Mouse (Mus musculus): ENCODE results near the gene Arsg. TPM values are rescaled to one million over a fixed set of nuclear protein-coding genes. Genes with fewer than 3 reads are reported as not detected.

Gene Arsg
- polyA plus RNA-seq, 1 experiment from 2014 or later, result 3.3 TPM

GRCm38 (mm10) chr11:109543466-109543865 is 70.3 kb downstream of the Arsg start:
- H3K9me3 ChIP-seq, result no peaks in the 10 kb centered on the region
- no peak overlapping the region for H3K27ac ChIP-seq
- H3K4me3 ChIP-seq (replicated peaks), result no peak overlapping the region
- no peak for ATAC-seq
- no peak overlapping the region for H3K9ac ChIP-seq
- no peaks in the 10 kb centered on the region for H3K36me3 ChIP-seq
- H3K27me3 ChIP-seq (replicated peaks), result no peaks in the 10 kb centered on the region
- 79% methylated on average over 9 of the region's 9 CpGs for WGBS
- no peak overlapping the region for H3K4me2 ChIP-seq (replicated peaks)
- peaks cover 5% of the 10 kb centered on the region; the same call in 1 of the 2 replicates for H3K4me1 ChIP-seq (replicated peaks)

- Histone ChIP-seq H3K27ac (no peak overlapping the region), H3K4me3 (replicated peaks) (no peak overlapping the region), H3K4me2 (replicated peaks) (no peak overlapping the region), H3K4me1 (replicated peaks) (peaks cover 5% of the 10 kb centered on the region; the same call in 1 of the 2 replicates), H3K36me3 (no peaks in the 10 kb centered on the region), H3K9me3 (no peaks in the 10 kb centered on the region), H3K27me3 (replicated peaks) (no peaks in the 10 kb centered on the region), H3K9ac (no peak overlapping the region)
- 67% methylated on average over 7 of the region's 7 CpGs for WGBS
- no peak for ATAC-seq
Measured at GRCm38 (mm10) chr11:109544432-109544831, 71.3 kb downstream of the Arsg start.

- H3K9ac ChIP-seq, result no peak overlapping the region
- ATAC-seq, result peak; percentile 68
- 44% methylated on average over 7 of the region's 7 CpGs for WGBS
- H3K27me3 ChIP-seq (replicated peaks), result no peaks in the 10 kb centered on the region
- no peaks in the 10 kb centered on the region for H3K9me3 ChIP-seq
- H3K27ac ChIP-seq, result no peak overlapping the region
- H3K36me3 ChIP-seq, result no peaks in the 10 kb centered on the region
- H3K4me1 ChIP-seq (replicated peaks), result peaks cover 5% of the 10 kb centered on the region; the same call in 1 of the 2 replicates
- no peak overlapping the region for H3K4me3 ChIP-seq (replicated peaks)
- H3K4me2 ChIP-seq (replicated peaks), result no peak overlapping the region; the same call in 1 of the 2 replicates
Measured at GRCm38 (mm10) chr11:109545265-109545664, 72.1 kb downstream of the Arsg start.

- 33% methylated on average over 12 of the region's 12 CpGs for WGBS
- Histone ChIP-seq H3K9ac (no peak overlapping the region), H3K27me3 (replicated peaks) (no peaks in the 10 kb centered on the region), H3K4me2 (replicated peaks) (no peak overlapping the region; the same call in 1 of the 2 replicates), H3K4me3 (replicated peaks) (no peak overlapping the region), H3K9me3 (no peaks in the 10 kb centered on the region), H3K4me1 (replicated peaks) (peaks cover 5% of the 10 kb centered on the region; the same call in 1 of the 2 replicates), H3K36me3 (no peaks in the 10 kb centered on the region), H3K27ac (no peak overlapping the region)
- ATAC-seq, result peak; percentile 36; the same call in 1 of the 2 replicates
Measured at GRCm38 (mm10) chr11:109545700-109546143, 72.5 kb downstream of the Arsg start.

GRCm38 (mm10) chr11:109546305-109547001 is 73.3 kb downstream of the Arsg start:
- no peak overlapping the region for H3K4me2 ChIP-seq (replicated peaks)
- no peak overlapping the region for H3K9ac ChIP-seq
- H3K4me3 ChIP-seq (replicated peaks), result no peak overlapping the region
- 50% methylated on average over 16 of the region's 16 CpGs for WGBS
- no peaks in the 10 kb centered on the region for H3K36me3 ChIP-seq
- H3K4me1 ChIP-seq (replicated peaks), result peaks cover 5% of the 10 kb centered on the region; the same call in 1 of the 2 replicates
- no peaks in the 10 kb centered on the region for H3K9me3 ChIP-seq
- no peaks in the 10 kb centered on the region for H3K27me3 ChIP-seq (replicated peaks)
- H3K27ac ChIP-seq, result no peak overlapping the region
- no peak for ATAC-seq

- no peak for ATAC-seq
- WGBS, result 100% methylated on average over 1 of the region's 1 CpGs
- H3K36me3 ChIP-seq, result no peaks in the 10 kb centered on the region
Measured at GRCm38 (mm10) chr11:109547652-109548051, 74.5 kb downstream of the Arsg start.

GRCm38 (mm10) chr11:109549599-109550290 is 76.6 kb downstream of the Arsg start:
- peak; percentile 71 for ATAC-seq
- WGBS, result 62% methylated on average over 5 of the region's 5 CpGs
- H3K9ac ChIP-seq, result no peak overlapping the region

More at GRCm38 (mm10) chr11:109547652-109548051, 74.5 kb downstream of the Arsg start:
- Histone ChIP-seq H3K27ac (no peak overlapping the region), H3K9me3 (no peaks in the 10 kb centered on the region), H3K4me3 (replicated peaks) (no peak overlapping the region), H3K4me1 (replicated peaks) (peaks cover 5% of the 10 kb centered on the region; the same call in 1 of the 2 replicates), H3K9ac (no peak overlapping the region), H3K27me3 (replicated peaks) (no peaks in the 10 kb centered on the region), H3K4me2 (replicated peaks) (no peak overlapping the region)

GRCm38 (mm10) chr11:109553921-109554320 is 80.7 kb downstream of the Arsg start:
- no peak overlapping the region for H3K4me2 ChIP-seq (replicated peaks)
- no peak for ATAC-seq
- H3K27me3 ChIP-seq (replicated peaks), result no peaks in the 10 kb centered on the region
- no peaks in the 10 kb centered on the region for H3K36me3 ChIP-seq
- no peaks in the 10 kb centered on the region for H3K9me3 ChIP-seq
- no peak overlapping the region for H3K4me3 ChIP-seq (replicated peaks)
- no peak overlapping the region; the same call in 1 of the 2 replicates for H3K9ac ChIP-seq
- H3K27ac ChIP-seq, result peak overlapping the region; percentile 60; the same call in 1 of the 2 replicates
- 69% methylated on average over 4 of the region's 4 CpGs for WGBS
- 0 out of 2 replicates have a peak, but pooled peaks cover 2% of the 10 kb centered on the region for H3K4me1 ChIP-seq (replicated peaks)

More at GRCm38 (mm10) chr11:109549599-109550290, 76.6 kb downstream of the Arsg start:
- H3K4me1 ChIP-seq (replicated peaks), result peaks cover 7% of the 10 kb centered on the region; the same call in 1 of the 2 replicates
- no peak overlapping the region for H3K4me2 ChIP-seq (replicated peaks)
- no peaks in the 10 kb centered on the region for H3K9me3 ChIP-seq
- no peaks in the 10 kb centered on the region for H3K27me3 ChIP-seq (replicated peaks)
- H3K4me3 ChIP-seq (replicated peaks), result no peak overlapping the region
- H3K27ac ChIP-seq, result no peak overlapping the region
- H3K36me3 ChIP-seq, result no peaks in the 10 kb centered on the region

GRCm38 (mm10) chr11:109554443-109554842 is 81.3 kb downstream of the Arsg start:
- Histone ChIP-seq H3K36me3 (no peaks in the 10 kb centered on the region), H3K27me3 (replicated peaks) (no peaks in the 10 kb centered on the region), H3K9ac (no peak overlapping the region; the same call in 1 of the 2 replicates), H3K4me3 (replicated peaks) (no peak overlapping the region), H3K4me1 (replicated peaks) (0 out of 2 replicates have a peak, but pooled peaks cover 2% of the 10 kb centered on the region), H3K9me3 (no peaks in the 10 kb centered on the region), H3K4me2 (replicated peaks) (no peak overlapping the region), H3K27ac (peak overlapping the region; percentile 60; the same call in 1 of the 2 replicates)
- peak; percentile 83 for ATAC-seq
- 39% methylated on average over 3 of the region's 3 CpGs for WGBS

GRCm38 (mm10) chr11:109556130-109556529 is 83.0 kb downstream of the Arsg start:
- WGBS, result 64% methylated on average over 6 of the region's 6 CpGs
- Histone ChIP-seq H3K4me2 (replicated peaks) (no peak overlapping the region), H3K4me3 (replicated peaks) (no peak overlapping the region), H3K4me1 (replicated peaks) (0 out of 2 replicates have a peak, but pooled peaks cover 7% of the 10 kb centered on the region), H3K27ac (peak overlapping the region; percentile 44; the same call in 1 of the 2 replicates), H3K9me3 (no peaks in the 10 kb centered on the region), H3K36me3 (no peaks in the 10 kb centered on the region), H3K27me3 (replicated peaks) (no peaks in the 10 kb centered on the region), H3K9ac (no peak overlapping the region)
- peak; percentile 94 for ATAC-seq

- Histone ChIP-seq H3K27ac (no peak overlapping the region), H3K36me3 (no peaks in the 10 kb centered on the region), H3K9ac (no peak overlapping the region), H3K9me3 (no peaks in the 10 kb centered on the region), H3K4me2 (replicated peaks) (no peak overlapping the region), H3K27me3 (replicated peaks) (no peaks in the 10 kb centered on the region), H3K4me3 (replicated peaks) (no peak overlapping the region), H3K4me1 (replicated peaks) (0 out of 2 replicates have a peak, but pooled peaks cover 7% of the 10 kb centered on the region)
- 0 out of 2 replicates have a peak, but pooled peaks have one; percentile 17 for ATAC-seq
- WGBS, result 69% methylated on average over 11 of the region's 11 CpGs
Measured at GRCm38 (mm10) chr11:109557419-109557818, 84.2 kb downstream of the Arsg start.

- H3K27me3 ChIP-seq (replicated peaks), result no peaks in the 10 kb centered on the region
- no peak for ATAC-seq
- no peak overlapping the region for H3K27ac ChIP-seq
- 78% methylated on average over 12 of the region's 12 CpGs for WGBS
- H3K4me3 ChIP-seq (replicated peaks), result no peak overlapping the region
- no peaks in the 10 kb centered on the region for H3K9me3 ChIP-seq
- no peak overlapping the region for H3K4me2 ChIP-seq (replicated peaks)
- no peaks in the 10 kb centered on the region for H3K36me3 ChIP-seq
- no peak overlapping the region for H3K9ac ChIP-seq
- H3K4me1 ChIP-seq (replicated peaks), result 0 out of 2 replicates have a peak, but pooled peaks cover 4% of the 10 kb centered on the region
Measured at GRCm38 (mm10) chr11:109559241-109559640, 86.1 kb downstream of the Arsg start.
